Comparison of ENCODE assay signal across 8 mouse cellular contexts in the genomic region with DNA sequence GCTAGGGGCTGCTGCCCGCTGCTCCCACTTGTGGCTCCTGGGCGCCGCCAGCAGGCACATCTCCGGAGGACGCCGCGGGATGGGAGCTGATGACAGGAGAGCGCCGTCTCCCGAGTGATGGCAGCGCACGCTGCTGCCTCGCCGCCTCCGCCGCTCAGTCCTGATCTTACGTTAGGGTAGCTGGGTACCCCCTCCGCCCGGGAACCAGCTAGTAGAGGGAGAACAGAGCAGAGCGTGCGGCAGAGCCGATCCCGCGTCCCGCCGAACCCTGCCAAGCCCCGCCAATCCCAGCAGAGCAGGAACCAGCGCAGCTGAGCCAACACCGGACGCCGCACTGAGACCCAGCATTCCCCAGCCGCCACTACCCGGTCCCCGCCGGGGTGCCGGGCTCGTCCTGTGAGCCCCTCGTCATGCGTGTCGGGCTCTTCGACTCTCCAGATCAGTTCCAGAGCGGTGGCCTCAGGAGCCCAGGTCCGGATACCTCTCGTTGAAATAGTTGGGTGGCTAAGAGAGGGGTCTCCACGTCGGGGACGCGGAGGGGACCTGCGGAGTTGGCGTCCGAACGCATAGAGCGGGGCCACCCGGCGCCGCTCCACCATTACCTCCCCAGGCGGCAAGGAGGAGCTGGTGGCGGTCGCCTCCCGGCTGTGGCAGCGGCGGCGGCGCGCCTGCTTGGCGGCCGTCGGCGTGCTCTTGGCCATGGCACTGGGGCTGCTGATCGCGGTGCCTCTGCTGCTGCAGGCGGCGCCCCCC. TPM values are rescaled to one million over a fixed set of nuclear protein-coding genes. Genes with fewer than 3 reads are reported as not detected.
DNase-seq lines count a peak whose midpoint lies in the region; ATAC-seq and TF ChIP-seq lines count a peak whose summit lies in the region.

Gene C1ql2, plus strand, starts transcription at position 164 of the 753 bp plus-strand sequence.

- H3K4me1 ChIP-seq in kidney, postnatal 0 days (replicated peaks; ENCODE audit: insufficient read depth, low read length), result peaks cover 4% of the 10 kb centered on the region; the same call in 1 of the 2 replicates
- H3K4me1 ChIP-seq in hindbrain, embryonic 11.5 days (replicated peaks; ENCODE audit: control insufficient read depth, insufficient read depth, low read length), result peaks cover 6% of the 10 kb centered on the region; the same call in 1 of the 2 replicates
- peaks cover 26% of the 10 kb centered on the region for H3K4me1 ChIP-seq in limb, embryonic 13.5 days

- H3K9me3 ChIP-seq in kidney, postnatal 0 days (replicated peaks; ENCODE audit: low read length), result no peaks in the 10 kb centered on the region
- no peaks in the 10 kb centered on the region for H3K9me3 ChIP-seq in hindbrain, embryonic 11.5 days (ENCODE audit: control insufficient read depth, low read length)
- H3K9me3 ChIP-seq in limb, embryonic 13.5 days, result no peaks in the 10 kb centered on the region

- H3K27me3 ChIP-seq in kidney, postnatal 0 days (ENCODE audit: insufficient read depth, low read length), result peaks cover 59% of the 10 kb centered on the region
- peaks cover 56% of the 10 kb centered on the region for H3K27me3 ChIP-seq in hindbrain, embryonic 11.5 days (ENCODE audit: control insufficient read depth, insufficient read depth, low read length)
- H3K27me3 ChIP-seq in limb, embryonic 13.5 days, result peaks cover 98% of the 10 kb centered on the region

- H3K4me3 ChIP-seq in kidney, postnatal 0 days (replicated peaks; ENCODE audit: low read depth, low read length), result peak within 1 kb of the TSS; percentile 21
- peak within 1 kb of the TSS; percentile 31 for H3K4me3 ChIP-seq in hindbrain, embryonic 11.5 days (ENCODE audit: low read depth, low read length)
- peak within 1 kb of the TSS; percentile 35 for H3K4me3 ChIP-seq in limb, embryonic 13.5 days

- peak within 1 kb of the TSS; percentile 48 for H3K4me2 ChIP-seq in kidney, postnatal 0 days (ENCODE audit: low read length)
- H3K4me2 ChIP-seq in hindbrain, embryonic 11.5 days (replicated peaks; ENCODE audit: low read depth, low read length), result peak within 1 kb of the TSS; percentile 47
- H3K4me2 ChIP-seq in limb, embryonic 13.5 days (replicated peaks), result peak within 1 kb of the TSS; percentile 59

- H3K9ac ChIP-seq in kidney, postnatal 0 days (ENCODE audit: low read depth, low read length), result no peak within 1 kb of the TSS
- no peak within 1 kb of the TSS for H3K9ac ChIP-seq in hindbrain, embryonic 11.5 days (ENCODE audit: low read depth, low read length)
- no peak within 1 kb of the TSS for H3K9ac ChIP-seq in limb, embryonic 13.5 days

- no peak for ATAC-seq in kidney, postnatal 0 days (replicated peaks; ENCODE audit: low FRiP score, low read depth)
- ATAC-seq in hindbrain, embryonic 11.5 days (ENCODE audit: low FRiP score), result peak; percentile 43; the same call in 1 of the 2 replicates
- no peak for ATAC-seq in limb, embryonic 13.5 days (ENCODE audit: low FRiP score, low read depth)

- TF ChIP-seq CTCF in kidney, postnatal 0 days (IDR thresholded peaks at IDR 0.05; ENCODE audit: low read depth), result no peak

- under 1% methylated on average over 67 of the region's 73 CpGs for WGBS in kidney, postnatal 0 days
- under 1% methylated on average over 64 of the region's 73 CpGs for WGBS in hindbrain, embryonic 11.5 days
- WGBS in limb, embryonic 13.5 days, result under 1% methylated on average over 59 of the region's 73 CpGs

- intact Hi-C loops in gastrocnemius, postnatal 36 days (cut with DNase I), result no loop called here

- H3K27ac ChIP-seq in kidney, postnatal 0 days, result no peak within 1 kb of the TSS
- no peak within 1 kb of the TSS for H3K27ac ChIP-seq in hindbrain, embryonic 11.5 days (ENCODE audit: low read depth, low read length)
- H3K27ac ChIP-seq in limb, embryonic 13.5 days, result no peak within 1 kb of the TSS

- no peaks in the 10 kb centered on the region for H3K36me3 ChIP-seq in kidney, postnatal 0 days (ENCODE audit: insufficient read depth, low read length)
- H3K36me3 ChIP-seq in hindbrain, embryonic 11.5 days (ENCODE audit: control insufficient read depth, insufficient read depth, low read length), result no peaks in the 10 kb centered on the region
- no peaks in the 10 kb centered on the region for H3K36me3 ChIP-seq in limb, embryonic 13.5 days

- no peak for DNase-seq in kidney, postnatal 0 days (ENCODE audit: low spot score)
- no peak for DNase-seq in kidney, adult 18-20 months
- peak; percentile 57 for DNase-seq in embryo, embryonic 10 days (ENCODE audit: low spot score)
- DNase-seq in hindbrain, embryonic 11.5 days (ENCODE audit: low spot score), result peak; percentile 61
- peak; percentile 52 for DNase-seq in right cerebral cortex, postnatal 14 days
- no peak for DNase-seq in ovary, adult 18-20 months (ENCODE audit: low spot score)
- DNase-seq in gastrocnemius, postnatal 36 days, result no peak

RNA-seq across cellular contexts. Expression of gene C1ql2, which starts in this region (rescaled TPM):
- 0.09 TPM in 1 of 2 replicates, not detected in the other for polyA plus RNA-seq in kidney, postnatal 0 days (2015; fragmentation: Nextera tagmentation; extraction: Ambion mirVana)
- 0.57 and 1.1 TPM in 2 replicates for polyA plus RNA-seq in hindbrain, embryonic 11.5 days (2014; fragmentation: Nextera tagmentation; extraction: Ambion mirVana)
- 0.09 TPM in 1 of 2 replicates, not detected in the other for polyA plus RNA-seq in limb, embryonic 13.5 days (2015; fragmentation: Nextera tagmentation; extraction: Ambion mirVana)
- total RNA-seq in gastrocnemius, postnatal 36 days (2021), result not detected

Comparison
In these comparisons a context has a peak if more than half of its experiments do, and no peak if none do; other contexts are left out.
1. DNase-seq: peak in embryo, embryonic 10 days (single experiment), hindbrain, embryonic 11.5 days (single experiment) and right cerebral cortex, postnatal 14 days (single experiment); none in kidney, postnatal 0 days (single experiment), kidney, adult 18-20 months (single experiment), ovary, adult 18-20 months (single experiment) and gastrocnemius, postnatal 36 days (0 of 2).
2. Peak in every context shown above with its lines, with median percentiles within 50 percentile points of each other: H3K4me2 ChIP-seq and H3K4me3 ChIP-seq.